Mouse (Mus musculus): Measurements from ENCODE around the gene Tceal7.
"Not testable (repeated sequence)": the region's sequence is repeated elsewhere in the genome, so short reads cannot be mapped to it uniquely, and the experiment has no call there.

The Tceal7 gene

DNA sequence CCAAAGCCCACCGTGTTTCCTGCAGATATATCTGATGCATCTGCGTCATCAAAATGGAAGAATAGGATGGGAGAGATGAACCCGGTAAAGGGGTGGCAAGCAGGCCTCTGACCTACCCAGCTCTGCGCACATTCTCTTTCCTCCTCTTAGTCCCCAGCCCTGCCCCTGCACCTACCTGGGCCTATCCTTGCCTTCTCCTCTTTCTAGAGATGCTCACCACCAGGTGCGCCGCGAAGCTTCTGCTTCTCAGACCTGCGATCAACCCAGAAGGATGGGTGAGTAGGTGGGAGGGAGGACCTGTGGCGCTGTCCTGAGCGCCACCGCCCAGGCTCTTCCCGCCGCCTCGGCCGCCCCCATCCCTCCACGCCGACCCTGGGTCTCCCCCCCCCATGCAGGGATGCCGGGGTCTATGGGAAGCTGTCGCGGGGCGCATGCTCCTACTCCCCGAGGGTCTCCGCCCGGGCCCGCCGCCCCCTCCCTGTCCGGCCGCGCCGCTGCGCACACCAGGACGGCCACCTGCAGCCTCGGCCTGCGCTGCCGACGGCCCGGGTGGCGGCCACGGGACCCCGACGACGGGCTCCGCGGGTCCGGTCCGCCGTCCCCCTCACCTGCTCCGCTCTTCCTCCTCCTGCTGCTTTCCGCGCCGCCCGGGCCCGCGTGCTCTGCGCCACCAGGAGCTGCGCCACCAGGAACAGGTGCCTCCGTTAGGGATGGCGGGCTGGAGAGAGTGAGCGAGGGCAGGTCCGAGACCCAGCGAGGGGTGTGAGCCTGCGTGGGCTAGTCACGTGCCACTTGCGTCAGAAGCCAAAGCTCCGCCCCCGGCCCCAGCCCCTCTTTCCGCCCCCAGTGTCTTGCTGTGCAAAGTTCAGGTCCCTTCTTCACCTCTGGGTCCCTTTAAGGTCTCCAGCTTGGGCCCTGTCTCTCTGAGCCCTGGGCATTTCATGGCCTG lies at the start of gene Tceal7, which contains the start of gene Bex1:
TSS of gene Tceal7 (plus strand) at position 51 of the 949 bp plus-strand sequence.
TSS of gene Bex1 (minus strand) at position 785 of the 949 bp plus-strand sequence.
- not testable (repeated sequence) for DNase-seq (ENCODE audit: extremely low read depth, low read depth)

DNA sequence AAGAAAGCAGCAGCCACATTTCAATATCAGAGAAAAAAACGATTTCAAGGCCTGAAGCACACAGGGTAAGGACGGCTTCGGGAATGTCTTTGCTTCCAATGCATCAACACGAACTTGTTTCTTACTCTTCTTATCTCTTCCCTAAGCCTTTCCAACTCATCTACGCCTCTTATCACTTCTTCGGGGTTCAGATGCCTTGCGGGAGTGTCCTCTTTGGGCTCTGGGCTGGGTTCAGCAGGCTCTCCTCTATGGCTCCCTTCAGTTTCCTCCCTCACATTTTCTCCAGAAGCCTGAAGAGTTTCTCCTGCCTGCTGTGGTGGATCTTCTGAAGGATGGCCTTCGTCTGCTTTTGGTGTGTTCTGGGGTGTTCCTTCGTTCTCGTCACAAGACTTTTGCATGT lies 44.0 kb upstream of the Tceal7 start:
- DNase-seq (ENCODE audit: extremely low read depth, low read depth) = peak; percentile 12

DNA sequence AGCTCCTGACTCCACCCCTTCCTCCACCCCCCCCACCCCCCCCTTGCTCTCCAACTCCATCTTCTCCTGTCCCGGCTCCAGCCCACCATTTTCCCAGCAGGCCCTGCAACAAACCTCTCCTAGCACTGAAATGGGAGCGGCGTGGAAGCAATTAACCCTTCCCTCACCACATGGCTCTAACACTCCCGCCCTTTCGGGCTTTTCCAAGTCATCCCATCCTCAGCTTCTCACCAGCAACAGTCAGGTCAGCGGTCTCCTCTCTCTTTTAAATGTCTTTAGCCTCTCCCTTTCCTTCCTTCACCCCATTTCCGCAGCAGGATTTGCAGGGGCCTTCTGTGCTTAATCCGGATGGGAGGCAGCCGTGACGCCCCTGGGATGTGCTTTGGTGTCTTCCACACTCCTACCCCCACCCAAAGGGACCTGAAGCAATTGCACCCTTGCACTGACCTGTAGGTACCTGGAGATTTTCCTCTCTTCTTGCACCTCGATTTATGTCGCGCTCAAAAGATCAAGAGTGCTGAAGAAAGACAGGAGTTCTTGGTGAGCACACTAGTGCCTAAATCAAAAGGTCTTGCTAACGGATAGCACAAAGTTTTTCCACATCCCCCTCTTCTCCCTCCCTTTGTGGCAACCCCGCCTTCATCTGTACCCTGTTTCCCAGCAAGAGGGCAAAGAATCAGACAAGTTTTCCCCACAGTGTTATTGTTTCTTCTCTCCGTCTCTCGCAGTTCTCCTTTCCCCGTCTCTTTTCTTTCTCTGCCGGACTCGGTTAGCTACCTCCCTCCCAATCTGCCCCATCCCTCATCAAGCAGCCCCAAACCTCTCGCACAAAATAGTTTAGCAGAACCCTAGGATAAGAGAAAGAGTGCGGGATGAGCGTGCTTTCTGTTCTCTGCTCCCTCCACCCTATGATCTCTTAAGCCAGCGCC lies 43.1 kb upstream of the Tceal7 start:
- DNase-seq (ENCODE audit: extremely low read depth, low read depth) = peak; percentile 44

DNA sequence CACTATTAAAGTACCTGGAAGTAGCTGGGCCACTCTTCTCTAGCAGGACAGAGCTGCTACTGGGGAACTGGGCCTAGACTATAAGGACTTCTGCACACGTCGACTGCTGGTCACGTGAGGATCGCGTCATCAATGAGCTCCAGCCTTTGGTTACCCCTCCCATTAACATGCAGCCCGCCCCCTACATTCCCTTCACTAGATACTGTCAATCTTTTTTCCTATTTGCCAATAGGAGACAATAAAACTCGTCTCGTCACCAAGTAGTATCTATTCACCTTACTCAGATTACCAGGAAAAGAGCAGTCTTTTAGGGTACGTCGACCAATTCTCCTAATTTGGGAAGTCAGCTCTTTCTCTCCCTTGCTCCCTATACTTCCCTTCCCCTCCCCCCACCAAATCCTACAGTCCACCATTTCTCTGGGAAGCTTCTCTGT lies 42.4 kb upstream of the Tceal7 start, which contains the start of gene Tceal8:
TSS of gene Tceal8 (minus strand) at position 225 of the 434 bp plus-strand sequence.
- peak; percentile 95 for DNase-seq (ENCODE audit: extremely low read depth, low read depth)

DNA sequence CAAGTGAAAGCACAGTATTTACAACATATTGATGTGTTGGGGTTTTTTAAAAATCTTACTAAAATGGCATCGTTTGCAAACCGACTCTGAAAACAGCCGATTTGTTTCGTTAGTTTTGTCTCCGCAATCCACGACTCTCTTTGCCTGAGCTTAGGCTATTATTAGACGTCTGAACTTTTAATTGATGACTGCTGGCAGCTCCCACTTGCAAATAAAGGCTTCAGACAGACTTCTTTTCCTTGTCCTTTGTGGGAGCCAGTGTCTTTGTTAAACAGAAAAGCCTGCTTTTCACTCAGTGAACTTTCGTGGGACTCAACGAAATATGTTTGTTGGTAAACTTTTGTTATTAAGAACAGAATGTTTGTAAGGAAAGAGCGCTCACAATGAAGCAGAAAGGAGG lies 41.8 kb upstream of the Tceal7 start:
- no peak for DNase-seq (ENCODE audit: extremely low read depth, low read depth)

DNA sequence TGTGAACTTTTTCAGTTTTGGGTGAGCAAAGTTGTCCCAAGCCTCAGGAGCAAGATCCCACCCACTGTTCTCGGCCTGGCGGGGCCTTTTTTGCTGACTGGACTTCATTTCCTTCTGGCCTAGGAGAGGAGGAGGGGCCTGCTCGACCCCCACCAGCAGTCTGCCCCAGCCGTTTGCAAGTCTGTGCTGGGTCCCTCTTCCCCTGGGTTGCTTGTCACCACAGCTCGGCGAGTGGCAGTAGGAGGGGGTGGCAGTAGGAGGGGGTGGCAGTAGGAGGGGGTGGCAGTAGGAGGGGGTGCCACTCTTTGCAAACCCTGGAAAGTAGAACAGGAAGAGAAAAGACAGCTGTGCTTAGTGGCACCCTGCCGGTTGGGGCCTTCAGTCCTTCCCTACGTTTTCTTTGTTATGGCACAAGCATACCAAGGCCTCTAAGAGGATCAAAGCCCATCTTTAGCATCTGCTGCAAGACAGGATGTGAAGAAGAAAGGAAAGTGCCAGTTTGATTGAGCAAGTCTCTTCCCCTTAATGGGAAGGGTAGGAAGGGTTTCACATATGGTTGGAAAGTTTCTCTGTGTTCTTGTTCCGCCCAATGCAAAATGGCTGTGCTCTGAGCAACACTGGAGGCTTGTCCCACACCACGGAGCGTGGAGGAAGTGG lies 33.6 kb upstream of the Tceal7 start:
- DNase-seq (ENCODE audit: extremely low read depth, low read depth) = no peak

DNA sequence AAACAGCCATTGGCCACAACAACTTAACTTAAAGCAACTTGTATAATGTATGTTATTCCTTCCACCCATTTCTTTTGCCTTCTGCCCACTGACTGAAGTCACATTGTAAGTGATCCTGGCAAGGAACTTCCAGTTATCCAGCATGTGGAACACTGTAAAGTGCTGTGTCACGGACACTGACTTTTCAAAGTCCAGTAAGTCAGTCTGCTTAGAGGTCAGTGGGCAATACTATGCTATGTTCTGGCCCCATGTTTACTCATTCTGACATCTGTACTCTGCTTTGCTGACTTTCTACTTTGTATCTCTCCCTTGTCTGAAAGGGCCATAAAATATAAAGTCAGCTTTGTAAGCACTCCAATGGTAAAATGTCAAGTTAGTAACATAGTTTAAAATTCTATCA lies 31.5 kb upstream of the Tceal7 start:
- no peak for DNase-seq (ENCODE audit: extremely low read depth, low read depth)

DNA sequence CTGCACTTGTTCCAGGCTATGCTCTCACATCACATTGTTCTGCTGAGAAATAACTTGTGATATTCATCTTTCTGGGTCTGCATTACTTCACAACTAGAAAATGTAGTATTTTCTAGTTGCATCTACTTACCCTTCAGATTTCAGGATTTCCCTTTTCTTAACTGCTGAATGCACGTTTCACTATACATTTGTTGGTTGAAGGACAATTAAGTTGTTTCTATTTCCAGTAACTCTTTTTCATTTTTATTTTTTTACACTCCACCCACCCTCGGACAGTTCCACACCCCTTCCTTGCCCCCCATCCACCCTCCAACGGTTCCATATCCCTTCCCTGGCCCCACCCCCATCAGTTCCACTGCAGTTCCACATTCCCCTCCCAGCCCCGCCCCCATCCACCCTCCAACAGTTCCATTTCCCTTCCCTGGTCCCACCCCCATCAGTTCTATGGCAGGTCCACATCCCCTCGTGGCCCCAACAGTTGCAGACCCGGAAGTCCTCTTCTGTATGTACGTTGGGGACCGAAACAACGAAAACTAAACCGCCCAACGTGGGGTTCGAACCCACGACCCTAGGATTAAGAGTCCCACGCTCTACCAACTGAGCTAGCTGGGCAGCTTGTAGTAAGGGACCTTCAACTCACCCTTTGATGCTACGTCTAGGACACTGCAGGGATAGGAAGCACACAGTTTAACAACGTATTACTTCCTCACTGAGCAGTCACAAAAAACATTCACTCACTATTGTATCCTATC lies 19.2 kb upstream of the Tceal7 start:
- peak; percentile 91 for DNase-seq (ENCODE audit: extremely low read depth, low read depth)

DNA sequence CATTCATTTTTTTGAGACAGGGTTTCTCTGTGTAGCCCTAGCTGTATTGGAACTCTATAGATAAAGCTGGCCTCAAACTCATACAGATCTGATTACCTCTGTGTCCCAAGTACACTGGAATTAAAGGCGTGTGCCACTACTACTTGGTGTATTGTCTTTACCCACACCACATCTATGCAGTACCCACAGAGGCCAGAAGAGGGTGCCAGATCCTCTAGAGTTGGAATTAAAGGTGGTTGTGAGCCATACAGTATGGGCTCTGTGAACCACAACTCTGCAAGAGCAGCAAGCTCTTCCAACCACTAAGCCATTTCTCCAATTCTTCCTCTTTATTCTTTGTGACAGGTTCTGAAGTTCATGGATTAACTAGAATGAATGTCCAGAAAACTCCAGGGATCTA lies 17.7 kb upstream of the Tceal7 start:
- peak; percentile 71 for DNase-seq (ENCODE audit: extremely low read depth, low read depth)

DNA sequence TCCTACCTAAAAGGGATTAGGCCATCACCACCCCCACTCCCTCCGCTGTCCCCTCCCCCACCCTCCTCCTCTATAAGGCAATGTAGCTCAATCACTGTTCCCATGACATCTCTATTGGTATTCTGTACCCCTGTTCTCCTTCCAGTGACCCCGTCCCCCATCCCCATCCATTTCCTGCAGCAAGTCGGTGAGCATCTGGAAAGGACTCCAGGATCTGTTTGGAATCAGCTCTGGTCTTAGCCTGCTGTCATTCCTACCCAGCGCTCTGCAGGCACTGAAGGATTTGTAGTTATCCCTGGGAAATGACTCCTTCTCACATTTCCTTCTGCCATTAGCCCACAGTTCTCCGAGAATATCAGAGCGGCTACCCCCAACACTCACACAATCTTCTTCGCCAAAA lies 11.3 kb upstream of the Tceal7 start:
- no peak for DNase-seq (ENCODE audit: extremely low read depth, low read depth)

DNA sequence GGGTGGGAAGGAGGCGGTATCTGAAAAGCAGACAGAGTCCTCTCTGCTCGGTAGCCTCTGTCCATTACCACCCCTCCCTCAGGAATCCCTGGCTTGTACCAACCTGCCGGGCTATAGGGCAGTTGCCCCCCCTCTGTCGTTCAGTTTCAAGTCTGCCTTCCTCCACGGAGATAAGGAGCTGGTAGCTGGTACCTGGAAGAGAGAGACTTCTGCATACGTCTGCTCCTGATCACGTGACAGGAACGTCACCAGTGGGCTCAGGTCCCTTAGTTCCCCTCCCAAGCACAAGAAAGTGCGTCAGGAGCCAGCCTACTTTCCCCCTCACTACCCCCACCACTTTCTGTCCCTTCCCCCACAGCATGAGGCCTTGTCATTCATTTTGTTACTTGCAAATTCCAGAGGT lies 10.9 kb upstream of the Tceal7 start, which contains the start of gene Tceal5:
TSS of gene Tceal5 (minus strand) at position 213 of the 403 bp plus-strand sequence.
- no peak for DNase-seq (ENCODE audit: extremely low read depth, low read depth)

DNA sequence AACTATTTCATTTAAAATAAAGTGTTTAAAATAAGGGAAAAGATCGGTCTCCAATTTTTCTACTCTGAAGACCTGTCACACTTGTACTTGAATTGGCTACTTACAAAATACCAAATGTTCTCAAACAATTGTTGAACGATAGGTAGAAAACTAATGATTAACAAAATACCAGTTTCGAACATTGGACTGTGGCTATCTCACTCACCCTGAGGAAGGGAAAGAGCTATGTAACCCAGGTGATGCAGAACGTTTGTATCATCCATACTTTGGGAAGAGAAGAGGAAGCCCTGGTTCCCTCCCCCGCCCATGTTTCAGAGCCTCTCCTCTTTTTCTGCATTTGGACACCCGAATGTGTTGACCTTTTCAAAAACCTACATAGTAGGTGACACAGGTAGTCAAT lies 10.2 kb upstream of the Tceal7 start:
- no peak for DNase-seq (ENCODE audit: extremely low read depth, low read depth)

DNA sequence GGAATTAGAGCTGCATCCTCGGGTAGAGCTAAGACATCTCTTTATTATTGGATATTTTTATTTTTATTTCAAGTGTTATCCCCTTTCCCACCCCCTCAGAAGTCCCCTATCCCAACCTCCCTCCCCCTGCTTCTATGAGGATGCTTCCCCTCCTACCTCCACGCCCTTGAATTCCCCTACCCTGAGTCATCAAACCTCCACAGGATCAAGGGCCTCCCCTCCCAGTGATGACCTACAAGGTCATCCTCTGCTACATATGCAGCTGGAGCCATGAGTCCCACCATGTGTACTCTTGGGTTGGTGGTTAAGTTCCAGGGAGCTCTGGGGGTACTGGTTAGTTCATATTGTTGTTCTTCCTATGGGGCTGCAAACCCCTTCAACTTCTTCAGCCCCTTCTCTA lies 1.2 kb upstream of the Tceal7 start:
- no peak for DNase-seq (ENCODE audit: extremely low read depth, low read depth)

DNA sequence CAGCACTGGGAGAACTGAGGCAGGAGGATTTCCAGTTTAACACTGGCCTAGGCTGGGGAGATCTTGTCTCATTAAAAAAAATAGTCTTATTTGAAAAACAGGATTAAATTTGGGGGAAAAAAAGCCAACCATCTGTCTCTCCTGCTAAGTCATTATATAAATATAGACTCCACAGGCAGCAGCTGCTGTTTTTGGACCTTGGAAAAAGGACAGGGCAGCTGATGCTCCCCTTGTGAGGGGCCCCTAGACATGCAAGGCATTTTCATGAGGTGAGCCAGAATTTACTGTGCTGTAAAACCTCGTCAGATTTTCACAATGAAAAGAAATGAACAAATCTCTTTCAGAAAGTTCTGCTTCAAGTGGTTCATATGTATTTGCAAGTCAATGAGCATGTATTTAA lies 1.7 kb downstream of the Tceal7 start:
- DNase-seq (ENCODE audit: extremely low read depth, low read depth) = no peak

DNA sequence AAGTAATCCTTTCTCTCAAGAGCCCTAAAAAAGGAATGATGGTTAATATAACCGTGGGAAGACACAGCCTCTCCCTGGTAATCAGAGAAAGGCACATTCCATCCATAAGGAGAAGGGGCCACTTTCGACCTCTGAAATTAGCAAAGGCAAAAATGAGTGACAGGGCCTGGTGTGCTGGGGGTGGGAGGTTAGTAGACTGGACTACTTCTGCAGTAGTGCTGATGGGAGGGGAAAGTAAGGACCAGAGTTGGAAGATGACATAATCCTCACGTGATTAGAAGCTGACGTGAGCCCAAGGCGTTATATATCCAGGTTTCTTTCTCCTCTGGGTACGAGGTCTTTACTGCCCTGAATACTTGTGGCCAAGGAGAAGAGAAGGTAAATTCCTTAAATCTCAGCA lies 9.1 kb downstream of the Tceal7 start:
- DNase-seq (ENCODE audit: extremely low read depth, low read depth) = no peak

DNA sequence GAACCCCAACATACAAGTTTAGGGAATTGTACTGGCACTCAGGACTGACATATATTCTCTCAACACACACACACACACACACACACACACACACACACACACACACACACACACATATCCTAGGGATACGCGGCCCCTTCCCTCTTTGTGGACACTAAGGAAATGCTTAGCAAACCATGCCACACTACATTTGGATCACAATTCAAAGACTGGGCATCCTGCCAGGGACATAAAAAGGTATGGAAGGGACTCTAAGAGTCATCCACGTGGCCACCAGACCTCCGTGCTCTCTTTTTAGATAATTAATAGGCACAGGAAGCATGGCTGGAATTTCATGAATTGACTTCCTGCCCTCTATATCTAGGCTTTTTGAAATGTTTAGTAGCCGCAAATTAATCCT lies 13.2 kb downstream of the Tceal7 start:
- no peak for DNase-seq (ENCODE audit: extremely low read depth, low read depth)

DNA sequence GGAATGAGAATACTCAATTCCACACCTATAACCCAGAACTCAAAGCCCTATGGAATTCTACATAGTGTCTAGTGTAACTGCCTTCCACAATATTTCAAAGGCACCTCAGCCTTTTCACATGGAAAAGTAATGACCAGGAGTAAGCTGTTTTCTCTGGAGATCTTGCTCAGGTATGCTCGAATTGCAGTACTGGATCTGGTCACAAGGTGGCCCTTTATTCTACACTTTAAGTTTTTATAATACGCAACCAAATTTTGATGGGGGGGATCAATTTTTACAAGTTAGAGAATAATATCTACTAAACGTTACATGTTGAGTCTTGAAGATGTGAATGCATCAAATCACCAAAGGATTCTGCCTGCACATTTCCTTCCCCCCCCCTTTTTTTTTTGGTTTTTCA lies 23.5 kb downstream of the Tceal7 start:
- peak; percentile 19 for DNase-seq (ENCODE audit: extremely low read depth, low read depth)

DNA sequence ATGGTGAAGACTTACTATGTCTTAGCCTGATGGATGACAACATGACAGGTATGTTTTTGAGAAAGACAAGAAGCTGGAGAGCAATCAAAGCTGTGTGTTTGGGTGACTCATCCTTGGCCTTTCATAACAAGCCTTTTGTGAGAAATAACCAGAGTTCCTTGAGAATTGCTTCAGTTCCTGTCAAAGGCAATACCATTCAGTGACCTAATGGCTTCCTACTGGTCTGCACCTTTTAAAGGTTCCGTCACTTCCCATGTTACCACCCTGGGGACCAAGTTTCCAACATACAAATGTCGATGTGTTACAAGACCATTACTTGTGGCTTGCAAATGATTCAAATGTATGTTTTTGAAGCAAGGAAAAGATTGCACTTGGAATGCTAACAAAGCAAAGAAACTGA lies 28.6 kb downstream of the Tceal7 start:
- DNase-seq (ENCODE audit: extremely low read depth, low read depth) = no peak

DNA sequence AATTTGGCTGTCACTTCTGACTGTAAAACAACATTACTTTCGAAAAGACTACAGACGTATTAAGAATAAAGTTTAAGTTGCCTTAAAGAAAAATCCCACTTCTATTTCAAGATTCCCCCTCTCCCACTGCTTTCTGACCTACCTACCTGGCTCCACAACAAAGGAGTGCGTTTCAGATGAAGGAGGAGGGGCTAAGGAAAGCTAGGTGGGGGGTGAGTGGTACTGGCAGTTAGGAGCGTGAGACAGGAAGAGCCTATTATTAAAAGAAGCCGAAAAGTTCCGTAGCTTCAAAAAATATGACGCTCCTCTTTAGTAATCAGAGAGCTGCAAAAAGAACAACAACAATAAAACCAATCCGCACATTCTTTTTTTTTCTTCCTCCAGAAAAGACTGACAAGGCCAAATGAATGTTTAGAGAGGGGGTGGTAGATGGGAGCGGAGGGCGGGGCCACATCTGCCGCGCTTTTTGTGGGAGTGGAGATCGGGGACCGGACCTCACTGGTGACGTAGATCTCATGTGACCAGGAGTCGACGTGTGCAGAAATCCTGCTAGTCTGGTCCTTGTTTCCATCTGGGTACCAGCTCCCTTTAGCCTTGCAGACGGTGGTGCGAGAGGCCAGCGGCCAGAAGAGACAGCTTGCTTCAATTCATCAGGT lies 30.1 kb downstream of the Tceal7 start, which contains the start of gene Tceal9:
TSS of gene Tceal9 (plus strand) at position 506 of the 656 bp plus-strand sequence.
- peak; percentile 79 for DNase-seq (ENCODE audit: extremely low read depth, low read depth)

DNA sequence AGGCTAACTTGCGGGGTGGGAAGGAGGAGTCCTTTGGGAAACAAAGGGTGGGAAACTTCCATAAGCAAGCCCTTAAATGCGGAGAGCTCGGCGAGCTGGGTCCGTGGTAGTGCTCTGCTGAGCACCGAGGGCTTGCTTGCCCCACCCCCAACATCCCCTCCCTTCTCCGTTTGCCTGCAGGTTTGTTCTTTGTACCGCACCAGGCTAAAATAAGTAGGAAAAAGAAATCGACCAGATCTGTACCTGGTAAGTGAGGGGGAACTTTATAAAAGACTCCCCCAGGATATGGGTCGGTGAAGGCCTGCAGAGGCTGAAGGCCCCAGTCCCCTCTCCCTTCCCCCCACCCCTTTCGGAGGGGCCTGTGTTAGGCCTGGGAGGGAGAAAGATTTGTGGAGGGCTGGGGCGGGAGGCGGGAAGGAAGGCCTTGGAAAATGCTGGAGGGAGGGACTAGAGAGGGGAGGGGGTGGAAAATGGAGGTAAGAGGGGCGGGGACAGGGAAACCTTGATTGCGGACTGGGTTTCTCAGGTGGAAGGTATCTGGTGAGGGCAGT lies 31.0 kb downstream of the Tceal7 start:
- DNase-seq (ENCODE audit: extremely low read depth, low read depth) = no peak

Data from MEL-GATA-1-ER (cell line).